17 mouse cellular contexts compared by ENCODE assay signal in the genomic region with DNA sequence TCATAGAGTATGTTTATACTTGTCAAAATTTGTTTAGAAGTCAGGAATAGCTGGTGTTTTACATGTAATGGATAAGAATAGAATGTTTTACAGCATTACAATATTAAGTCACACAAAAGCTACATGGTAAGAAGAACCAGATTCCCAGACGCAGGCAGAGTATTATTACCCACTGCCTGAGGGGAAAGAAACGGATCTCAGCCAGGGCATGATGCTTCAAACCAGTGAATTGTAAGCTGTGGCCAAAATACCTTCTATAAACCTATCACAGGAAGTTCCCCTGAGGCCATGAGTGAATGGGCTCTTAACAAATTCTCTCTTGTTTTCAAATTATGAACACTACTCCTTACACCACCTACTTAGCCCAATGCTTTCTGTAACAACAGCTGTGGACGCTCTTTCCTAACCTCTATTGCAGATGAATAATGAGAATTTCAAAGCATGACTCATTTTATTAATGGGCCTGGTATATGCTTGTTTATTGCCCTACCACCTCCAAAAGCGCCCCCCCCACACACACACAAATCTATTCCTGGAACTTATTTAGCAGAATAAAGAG.
"Had no signal": no experiment of that assay in that cellular context is flagged by ENCODE, and none has a peak within 500 bp of the region (broad histone marks: within the 10 kb centered on the region; RNA-seq: fewer than 3 reads in every experiment).

No protein-coding gene starts in this region.

- H3K27ac ChIP-seq: kidney, embryonic 15.5 days; left cerebral cortex, adult 2 months; limb, embryonic 13.5 days; midbrain, embryonic 12.5 days; neural tube, embryonic 12.5 days had no signal

- DNase-seq: kidney, adult 18-20 months; kidney, postnatal 14 days; lung, embryonic 14.5 days; lung, postnatal 10 days; lung, postnatal 4 days; retina, postnatal 1 day; right cerebral cortex, postnatal 4 days; spleen, adult 18-20 months; thymus, adult 18-20 months; thymus, postnatal 14 days had no signal

- H3K9me3 ChIP-seq: kidney, embryonic 15.5 days; limb, embryonic 13.5 days; midbrain, embryonic 12.5 days; neural tube, embryonic 12.5 days had no signal

- H3K4me2 ChIP-seq: kidney, embryonic 15.5 days; limb, embryonic 13.5 days; liver, embryonic 11.5 days; lung, embryonic 14.5 days; midbrain, embryonic 12.5 days; neural tube, embryonic 12.5 days had no signal

- H3K4me1 ChIP-seq: kidney, embryonic 15.5 days; midbrain, embryonic 12.5 days; neural tube, embryonic 12.5 days had no signal

- ATAC-seq: midbrain, embryonic 16.5 days had no signal

- H3K9ac ChIP-seq: kidney, embryonic 15.5 days; limb, embryonic 13.5 days; lung, embryonic 14.5 days; midbrain, embryonic 12.5 days; neural tube, embryonic 12.5 days had no signal

- H3K4me3 ChIP-seq: kidney, embryonic 15.5 days; left cerebral cortex, adult 2 months; limb, embryonic 13.5 days; midbrain, embryonic 12.5 days; neural tube, embryonic 12.5 days had no signal

- H3K36me3 ChIP-seq: kidney, embryonic 15.5 days; limb, embryonic 13.5 days; midbrain, embryonic 12.5 days; neural tube, embryonic 12.5 days had no signal

- H3K27me3 ChIP-seq: kidney, embryonic 15.5 days; limb, embryonic 13.5 days; midbrain, embryonic 12.5 days; neural tube, embryonic 12.5 days had no signal
